Mouse (Mus musculus): ENCODE measurements around the gene Rin3.

The Rin3 gene

DNA sequence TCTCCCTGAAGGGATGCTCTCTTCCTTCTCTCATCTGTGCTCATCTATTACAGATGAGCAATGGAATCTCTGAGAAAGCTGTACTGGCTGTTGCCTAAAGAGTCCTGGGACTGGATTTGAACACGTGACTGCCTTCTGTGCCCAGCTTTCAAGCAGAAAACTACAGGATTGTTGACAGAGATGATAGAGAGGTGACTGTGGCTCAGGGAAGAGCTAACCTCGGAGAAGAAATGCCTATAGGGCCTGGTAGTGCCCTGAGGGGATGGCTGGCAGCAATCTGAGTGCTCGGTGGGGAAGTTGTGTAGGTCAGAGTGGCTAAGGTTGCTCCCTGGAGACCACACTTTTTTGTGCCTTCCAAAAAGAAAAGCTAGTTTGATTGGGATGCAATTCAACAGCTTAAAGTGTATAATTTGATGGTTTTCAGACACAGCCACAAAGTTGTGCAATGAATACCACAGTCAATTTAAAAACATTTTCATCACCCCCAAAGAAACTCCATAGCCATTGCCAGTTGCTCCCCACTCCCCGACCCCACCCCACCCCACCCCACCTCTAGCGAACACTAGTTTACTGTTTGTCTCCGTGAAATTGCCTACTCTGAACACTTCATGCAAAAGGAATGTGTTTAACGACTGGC is 1.9 kb upstream of the Rin3 start:
- DNase-seq, result no peak

DNA sequence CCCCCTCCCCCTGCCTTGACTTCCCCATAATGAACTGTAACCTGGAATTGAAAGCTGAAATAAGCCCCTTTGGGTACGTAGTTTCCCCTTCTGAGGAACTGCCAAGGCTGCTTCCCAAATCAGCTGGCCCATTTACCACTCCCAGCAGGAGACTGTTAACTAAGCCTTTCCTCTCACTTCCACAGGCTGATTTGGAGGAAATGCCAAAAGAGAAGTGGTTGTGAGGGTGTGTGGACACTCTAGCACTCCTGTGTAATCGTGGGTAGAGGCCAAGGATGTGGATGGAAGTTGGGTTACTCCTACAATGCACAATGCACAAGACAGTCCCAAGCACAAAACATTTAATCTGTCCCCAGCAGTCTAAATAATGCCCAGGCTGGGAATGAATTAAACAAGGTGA is 722 bp upstream of the Rin3 start:
- no peak for DNase-seq

DNA sequence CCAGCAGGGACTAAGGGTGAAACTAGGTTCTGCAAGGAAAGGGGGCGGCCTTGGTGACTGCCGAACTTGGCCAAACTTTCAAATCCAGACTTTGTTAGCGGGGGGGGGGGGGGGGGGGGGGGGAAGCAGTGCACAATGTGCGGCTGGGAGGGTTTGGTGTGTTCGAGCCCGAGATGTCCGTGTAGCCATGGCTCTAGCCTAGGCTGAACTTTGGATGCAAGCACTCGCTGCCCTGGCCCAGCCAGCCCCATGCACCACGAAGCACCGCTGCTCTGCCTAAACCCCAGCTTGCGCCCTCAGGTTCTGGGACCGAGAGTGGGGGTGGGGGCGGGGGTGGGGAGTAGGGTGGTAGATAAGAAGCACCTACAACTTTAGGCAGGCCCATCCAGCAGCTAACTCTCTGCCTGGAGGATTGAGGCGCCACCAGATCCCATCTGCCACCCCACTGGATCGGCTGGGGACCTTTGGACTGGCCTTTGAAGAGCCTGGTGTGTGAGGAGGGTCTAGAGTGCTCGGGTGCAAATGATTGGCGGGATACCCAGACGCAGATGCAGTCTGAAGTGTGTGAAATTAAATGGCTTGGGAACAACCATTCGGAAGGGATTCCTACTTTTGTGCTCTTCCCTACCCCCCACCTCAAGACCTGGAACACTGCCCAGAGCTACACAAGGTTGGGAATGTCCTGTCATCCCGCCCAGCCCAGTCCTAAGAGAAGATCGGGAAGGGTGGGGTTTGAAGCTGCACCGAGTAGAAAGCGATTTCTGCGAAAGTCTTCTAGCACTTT is 827 bp downstream of the Rin3 start:
- DNase-seq, result no peak

DNA sequence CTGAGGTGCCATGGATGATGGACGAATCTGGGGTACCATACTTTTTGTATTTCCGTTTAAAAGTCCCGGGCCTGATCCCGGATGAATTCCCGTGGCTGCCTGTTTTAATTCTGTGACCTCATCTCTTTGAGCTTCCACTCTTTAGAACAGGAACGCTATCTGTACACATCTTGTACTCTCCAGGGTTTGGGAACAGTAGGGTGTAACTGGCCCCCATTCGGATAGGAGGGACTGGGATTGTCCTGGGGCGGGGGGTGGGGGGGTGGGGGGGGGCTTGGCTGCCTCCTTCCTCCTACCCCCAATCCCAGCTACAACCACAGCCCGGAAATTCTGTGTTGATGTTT is 1.4 kb downstream of the Rin3 start:
- DNase-seq, result no peak

DNA sequence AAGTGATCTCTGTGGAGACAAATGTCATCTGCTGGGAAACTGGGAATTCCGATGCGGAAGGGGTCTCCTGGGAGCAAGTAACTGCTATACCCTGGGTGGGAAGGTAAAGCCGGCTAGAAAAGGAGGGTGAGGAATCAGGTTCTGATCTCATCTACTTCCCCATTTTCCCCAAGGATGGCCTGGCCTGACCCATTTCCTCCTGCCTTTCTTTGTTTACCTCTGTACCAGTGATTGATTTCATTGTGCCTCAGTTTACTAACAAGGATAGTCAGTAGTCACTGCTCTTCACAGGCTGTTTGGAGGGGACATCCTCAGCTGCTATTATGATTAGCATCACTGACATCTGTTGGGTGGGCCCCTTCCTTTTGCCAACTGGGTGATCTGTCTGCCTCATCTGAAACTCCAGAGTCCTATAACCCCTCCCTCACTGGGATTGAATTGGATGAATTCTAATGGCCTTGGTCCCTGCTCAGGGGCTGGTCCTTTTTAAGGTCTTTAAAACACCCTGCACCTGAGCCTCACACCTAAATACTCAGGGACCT is 1.8 kb downstream of the Rin3 start:
- no peak for DNase-seq

DNA sequence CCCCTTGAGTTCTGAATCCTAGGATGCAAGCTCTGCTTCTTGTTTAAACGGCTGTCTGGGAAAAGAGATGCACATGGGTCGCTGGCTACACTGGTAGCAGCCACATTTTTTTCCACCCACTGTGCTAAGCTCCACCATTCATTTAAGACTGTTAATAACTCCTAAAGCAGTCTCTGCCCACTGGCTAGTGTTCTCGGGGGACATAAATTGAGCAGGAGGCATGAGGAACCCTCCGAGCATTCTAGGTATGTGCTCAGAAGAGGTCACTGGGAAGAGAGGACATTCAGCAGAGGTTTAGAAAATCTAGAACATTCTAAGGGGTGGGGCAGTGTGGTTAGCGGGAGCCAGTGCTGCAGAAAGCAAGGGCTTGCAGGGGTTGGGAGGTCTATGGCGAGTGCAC is 2.5 kb downstream of the Rin3 start:
- DNase-seq, result no peak

DNA sequence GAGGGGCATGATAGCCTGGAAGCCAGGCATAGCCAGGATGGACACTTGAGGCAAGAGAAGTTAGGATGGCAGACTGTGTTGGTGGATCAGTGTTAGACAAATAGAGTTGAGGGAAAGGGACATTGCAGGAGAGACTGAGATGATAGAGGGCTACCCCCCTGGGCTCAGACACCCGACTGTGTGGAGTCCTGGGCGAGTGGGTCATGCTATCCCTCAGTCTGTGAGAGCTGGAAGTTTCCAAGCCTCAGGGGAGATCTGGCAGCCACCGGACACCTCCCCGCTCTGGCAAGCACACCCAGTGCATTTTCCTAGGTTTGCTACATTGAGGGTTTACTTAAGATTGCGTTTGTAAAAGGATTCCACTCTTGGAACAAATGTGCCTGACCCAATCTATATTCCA is 2.9 kb downstream of the Rin3 start:
- no peak for DNase-seq

DNA sequence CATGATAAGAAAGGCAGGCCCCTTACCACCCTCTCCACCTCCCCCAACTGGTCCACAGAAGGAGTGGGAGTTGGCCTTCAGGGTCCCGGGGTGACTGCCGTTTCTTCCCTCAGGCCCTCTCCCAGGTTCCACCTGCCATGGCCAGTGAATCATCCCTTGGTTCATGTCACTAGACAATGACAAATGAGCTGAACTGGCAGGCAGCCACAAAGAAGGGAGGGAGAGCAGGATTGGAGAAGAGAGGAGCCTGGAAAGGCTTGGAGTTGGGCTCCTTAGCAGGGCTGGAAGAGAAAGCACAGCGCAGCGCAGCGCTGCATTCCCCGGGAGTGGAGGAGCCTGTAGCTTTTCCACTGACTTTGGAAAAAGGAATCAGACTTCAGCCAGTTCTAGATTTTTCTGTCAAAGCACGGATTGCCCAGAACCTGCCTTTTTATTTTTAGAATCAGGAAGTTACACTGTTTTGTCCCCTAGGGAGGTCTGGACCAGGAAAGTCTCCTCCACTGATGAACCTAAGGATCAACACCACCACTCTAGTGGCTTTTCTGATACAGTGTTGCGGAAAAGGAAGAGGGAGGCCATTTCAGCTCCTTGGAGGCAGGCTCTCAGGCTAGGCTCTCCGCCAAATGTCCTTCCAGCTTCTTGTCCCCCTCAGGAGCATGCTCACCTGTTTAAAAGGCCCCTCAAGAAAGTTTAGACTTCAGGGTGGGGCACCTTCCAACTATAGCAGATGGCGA is 4.0 kb downstream of the Rin3 start:
- DNase-seq, result no peak

DNA sequence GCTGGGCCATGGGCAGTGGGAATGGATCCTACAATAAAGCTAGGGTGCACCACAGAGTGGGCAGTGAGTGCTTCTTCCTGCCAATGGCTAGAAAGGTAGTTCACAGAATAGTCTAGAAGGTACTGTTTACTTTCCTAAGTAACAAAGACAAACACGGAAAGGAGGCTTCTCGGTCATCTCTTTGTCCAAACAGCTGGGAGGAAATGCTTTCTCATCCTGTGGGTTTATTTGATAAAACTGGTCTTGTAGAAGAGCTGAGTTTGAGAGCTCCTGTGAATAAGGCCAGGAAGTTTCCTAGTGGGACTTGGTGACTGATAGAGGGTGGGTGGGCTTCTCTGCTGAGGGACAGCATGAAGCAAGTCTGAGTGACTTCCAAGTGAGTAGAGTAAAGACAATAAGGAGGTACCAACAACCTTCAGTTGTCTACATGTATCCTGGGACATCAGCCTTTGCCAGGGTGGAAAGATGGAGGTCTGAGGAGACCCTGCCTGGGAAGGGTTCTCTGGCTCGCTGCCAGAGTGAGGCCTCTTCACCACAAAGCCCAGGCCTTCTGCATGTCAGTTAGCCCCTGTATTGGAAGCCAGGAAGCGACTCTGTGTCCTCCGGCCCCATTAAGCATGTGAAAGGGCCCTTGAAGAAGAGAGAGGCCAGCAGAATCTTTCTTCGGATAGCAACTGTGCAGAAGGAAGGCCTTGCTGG is 5.2 kb downstream of the Rin3 start:
- DNase-seq, result no peak

DNA sequence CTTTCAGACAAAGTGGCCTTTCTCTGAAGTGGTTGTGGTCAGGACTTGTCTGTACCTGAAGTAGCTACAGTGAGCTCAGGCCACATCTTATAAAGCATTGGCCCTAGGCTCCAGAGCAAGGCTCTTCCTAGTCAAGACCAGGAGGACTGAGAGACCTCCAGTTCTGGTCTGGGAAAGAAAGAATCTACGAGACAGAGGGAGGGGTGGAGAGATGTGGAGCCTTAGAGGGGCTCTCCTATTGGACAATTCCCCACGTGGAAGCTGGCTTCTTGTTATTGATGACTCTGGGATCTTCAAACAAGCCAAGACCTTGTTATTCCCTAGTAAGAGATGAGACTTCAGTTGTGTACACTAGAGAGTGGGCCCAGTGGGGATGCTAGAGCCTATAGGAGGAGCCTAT is 6.0 kb downstream of the Rin3 start:
- DNase-seq, result no peak

DNA sequence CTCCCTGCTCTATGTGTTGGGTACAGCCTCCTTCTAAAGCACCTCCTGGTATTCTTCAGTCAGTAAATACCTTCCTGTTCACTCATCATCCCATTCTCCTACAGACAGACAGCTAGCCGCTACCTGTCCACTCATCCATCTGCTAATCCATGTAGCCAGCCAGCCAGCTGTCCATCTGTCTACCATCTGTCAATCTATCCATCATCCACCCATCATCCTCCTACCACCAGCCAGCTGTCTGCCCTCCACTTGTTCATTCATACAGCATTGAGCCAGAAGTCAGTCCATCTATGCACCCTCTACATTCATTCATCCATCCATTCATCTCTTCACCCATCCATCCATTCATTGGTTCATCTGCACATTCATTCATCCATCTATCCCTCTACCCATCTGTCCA is 6.7 kb downstream of the Rin3 start:
- no peak for DNase-seq

DNA sequence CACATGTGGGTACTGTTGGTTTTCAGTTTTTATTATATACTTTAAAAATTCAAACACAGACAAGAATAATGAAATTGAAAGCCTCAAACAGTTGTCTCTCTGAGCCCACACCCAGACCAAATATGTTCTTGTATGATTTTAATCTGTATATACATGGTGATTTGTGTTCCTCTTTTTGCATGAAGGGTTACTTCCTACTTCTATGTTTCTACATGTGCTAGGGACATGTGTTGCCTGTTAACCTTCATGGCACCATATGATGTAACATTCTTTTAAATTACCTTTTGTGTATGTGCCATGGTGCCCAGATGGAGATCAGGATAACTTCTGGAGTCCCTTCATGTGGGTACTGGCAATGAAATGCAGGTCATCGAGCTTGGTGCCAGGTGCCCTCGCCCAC is 7.8 kb downstream of the Rin3 start:
- DNase-seq, result no peak

DNA sequence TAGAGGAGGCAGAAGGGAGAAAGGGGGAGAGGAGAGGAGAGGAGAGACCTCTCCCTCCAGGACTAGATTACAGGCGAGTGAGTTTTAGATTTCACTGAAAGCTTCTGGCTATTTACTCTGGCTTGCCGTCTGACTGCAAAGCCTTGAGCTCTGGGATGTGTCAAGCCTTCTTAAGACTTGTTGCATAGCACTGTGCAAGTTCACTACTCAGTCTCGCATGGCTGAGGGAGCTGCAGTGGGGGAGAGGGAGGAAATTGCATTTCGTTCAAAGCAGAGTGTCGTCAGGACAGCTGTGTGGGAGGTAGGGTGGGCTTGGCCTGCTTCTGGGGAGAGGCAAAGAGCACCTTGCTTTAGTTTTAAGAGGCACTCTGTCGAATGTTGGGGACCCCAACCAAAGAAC is 8.8 kb downstream of the Rin3 start:
- DNase-seq, result peak; percentile 58 to 71

DNA sequence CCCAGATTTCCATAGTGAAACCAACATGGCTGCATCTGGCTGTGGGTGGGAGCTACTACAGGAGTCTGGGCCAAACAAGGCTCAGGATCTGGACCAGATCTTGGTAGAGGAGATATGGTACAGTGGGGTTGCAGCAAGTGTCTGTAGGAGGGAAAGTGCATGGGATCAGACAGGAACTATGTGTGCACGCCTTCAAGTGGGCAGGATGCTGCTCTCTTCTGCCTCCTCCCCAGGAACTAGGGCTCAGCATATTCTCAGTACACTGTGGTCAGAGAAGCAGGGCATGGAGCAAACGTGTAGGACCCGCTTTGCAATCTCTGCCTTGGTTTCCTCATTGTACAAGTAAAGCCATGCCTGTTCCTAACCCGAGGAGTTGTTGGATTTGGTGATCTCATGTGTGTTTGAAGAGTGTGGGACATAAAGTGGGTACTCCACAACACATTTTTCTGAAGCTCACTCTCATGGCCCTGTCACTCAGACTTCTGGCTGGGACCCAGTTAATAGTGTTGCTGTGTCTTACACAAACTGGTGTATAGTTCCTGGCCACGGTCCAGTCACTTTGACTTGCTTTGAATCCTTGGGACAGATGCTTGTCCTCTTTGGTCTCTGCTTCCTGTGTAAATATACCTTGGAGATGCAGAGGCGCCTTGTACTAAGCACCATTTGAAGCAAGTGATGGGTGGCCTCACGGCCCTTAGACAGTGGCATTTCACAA is 9.8 kb downstream of the Rin3 start:
- no peak for DNase-seq

DNA sequence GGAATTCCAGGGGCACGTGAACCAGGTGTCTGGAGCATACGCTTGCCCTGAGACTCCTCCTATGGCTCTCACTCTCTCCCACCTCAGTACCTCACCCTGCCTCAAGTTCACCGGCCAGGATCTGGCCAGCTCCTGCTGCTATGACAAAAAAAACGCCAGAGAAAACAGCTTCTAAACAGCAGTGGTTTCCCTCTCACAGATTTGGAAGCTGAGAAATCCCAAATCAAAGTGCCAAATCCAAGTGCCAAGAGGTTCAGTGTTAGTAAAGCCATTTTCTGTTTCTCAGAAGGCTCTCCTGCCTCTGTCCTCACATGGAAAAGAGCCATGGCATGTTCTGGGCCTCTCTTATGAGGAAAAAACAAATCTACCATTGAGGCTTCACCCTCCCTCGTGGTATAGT is 11.8 kb downstream of the Rin3 start:
- DNase-seq, result no peak

DNA sequence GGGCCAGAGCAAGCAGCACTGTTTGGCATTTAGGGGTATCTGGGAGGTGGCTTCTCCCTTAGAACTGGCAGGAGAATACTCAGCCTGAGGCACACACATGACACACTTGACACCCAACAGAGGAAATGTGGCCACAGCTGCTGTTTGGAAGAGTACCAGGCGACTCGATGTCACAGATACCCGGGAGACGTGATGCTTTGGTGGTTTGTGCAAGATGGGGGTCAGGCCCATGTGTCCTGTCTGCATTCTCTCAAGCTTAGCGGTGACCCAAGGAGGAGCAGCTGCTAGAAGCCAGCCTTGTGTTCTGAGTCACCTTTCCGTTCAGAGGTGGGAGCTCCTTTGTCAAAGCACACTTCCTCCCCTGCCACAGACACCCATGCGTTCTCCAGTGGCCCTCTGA is 12.4 kb downstream of the Rin3 start:
- peak; percentile 38 to 62 for DNase-seq

DNA sequence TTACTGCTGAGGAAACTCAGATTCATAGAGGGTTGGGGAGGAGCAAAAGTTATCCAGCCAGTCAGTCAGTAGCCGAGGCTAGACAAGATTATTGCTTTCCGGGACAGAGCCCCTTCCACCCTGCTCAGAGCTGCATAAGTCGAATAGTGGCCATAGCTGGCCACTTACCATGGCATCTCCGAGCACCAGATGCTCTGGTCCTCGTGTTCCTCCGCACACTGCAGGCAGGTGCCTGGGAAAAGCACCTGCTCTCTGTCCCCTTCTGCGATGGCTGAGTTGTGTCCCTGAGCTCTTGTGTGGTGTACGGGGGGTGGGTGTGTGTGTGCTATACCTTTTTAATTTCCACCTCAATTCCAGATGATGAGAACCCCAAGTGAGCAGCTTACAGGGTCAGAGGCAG is 12.8 kb downstream of the Rin3 start:
- no peak for DNase-seq

DNA sequence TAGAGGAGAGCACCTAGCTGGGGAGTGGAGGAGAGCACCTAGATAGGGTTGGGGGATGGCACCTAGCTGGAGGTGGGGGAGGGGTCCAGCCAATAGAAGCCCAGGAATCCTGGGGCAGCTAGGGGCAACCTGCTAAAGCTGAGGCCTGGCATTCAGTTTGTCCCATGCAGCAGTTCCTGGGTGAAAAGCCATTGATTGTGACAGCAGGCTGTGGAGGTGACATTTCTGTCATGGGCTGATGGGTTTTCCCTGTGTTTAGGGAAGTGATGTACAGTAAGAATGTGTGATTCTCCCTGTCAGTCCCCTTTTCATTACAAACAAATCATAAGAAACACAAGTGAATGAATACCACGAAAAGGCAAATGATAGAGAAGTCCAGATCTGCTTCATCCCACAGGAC is 13.5 kb downstream of the Rin3 start:
- DNase-seq, result no peak

DNA sequence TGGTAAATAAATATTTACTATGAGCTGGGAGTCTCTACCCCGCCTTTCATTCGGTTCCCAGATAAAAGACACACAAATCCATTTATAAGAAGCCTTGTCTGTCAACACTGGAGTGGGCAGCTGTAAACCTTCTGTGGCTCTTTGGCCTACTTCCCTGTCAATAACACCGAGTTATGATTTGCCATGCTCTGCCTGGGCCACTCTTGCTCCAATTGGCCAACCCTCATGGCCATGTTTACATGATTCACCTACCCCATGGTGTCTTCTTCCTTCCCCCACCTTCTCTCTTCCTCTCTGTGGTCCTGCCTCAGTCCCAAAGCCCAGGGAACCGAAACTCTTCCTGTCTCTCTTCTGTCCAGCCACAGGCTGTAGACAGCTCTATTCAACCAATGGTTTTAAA is 14.1 kb downstream of the Rin3 start:
- no peak for DNase-seq

DNA sequence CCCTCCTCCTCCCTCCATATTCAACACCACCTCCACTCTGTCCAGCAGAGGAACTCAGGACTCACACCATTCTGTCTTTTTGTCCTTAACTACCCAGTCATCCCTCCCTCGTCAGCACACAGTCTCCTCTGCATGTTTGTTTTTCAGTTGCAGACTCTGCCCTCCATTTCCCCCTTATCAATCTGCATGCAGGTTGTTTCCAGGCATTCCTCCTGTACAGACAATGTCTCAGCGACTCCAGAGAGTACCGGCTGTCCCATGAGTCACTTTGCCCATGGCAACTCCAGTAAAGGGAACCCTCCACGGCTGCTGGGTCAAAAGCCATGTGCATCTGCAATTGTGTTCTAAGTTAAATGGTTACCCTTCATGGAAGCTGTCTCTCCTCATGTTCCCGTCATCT is 16.4 kb downstream of the Rin3 start:
- DNase-seq, result no peak

DNA sequence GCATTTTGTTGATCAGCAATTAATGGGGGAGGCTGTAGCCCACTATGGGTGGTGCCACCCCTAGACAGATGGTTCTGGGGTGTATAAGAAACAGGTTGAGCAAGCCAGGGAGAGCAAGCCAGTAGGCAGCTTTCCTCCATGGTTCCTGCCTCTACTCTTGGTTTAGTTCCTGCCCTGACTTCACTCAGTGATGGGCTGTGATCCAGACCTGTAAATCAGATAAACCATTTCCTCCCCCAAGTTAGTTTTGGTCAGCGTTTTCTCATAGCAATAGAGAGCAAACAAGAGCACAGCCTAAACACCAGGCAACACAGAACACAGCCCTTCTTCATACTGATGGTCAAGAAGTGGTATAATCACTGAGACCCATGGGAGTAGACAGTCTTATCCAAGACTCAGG is 18.7 kb downstream of the Rin3 start:
- DNase-seq, result no peak

DNA sequence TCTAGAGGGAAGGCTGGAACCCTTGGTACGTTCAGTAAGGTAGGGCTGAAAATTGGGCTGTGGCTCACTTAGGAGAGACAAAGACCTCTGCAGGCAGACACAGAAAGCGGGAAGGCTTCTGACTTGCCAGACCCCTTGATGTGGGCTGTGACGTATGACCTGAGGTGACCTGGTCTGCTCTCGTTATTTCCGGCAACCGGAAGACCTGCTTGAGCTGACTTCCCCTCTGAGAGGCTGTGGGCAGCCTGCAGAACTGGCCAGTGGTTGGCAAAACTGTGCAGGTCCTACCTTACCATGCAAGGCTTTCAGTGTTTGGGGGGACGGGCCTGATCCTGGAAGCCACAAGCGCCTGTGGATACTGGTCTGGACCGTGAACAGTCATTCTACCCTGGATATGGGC is 19.5 kb downstream of the Rin3 start:
- DNase-seq, result no peak

Data from thymus, adult 18-20 months (tissue).